Mouse (Mus musculus): ENCODE measurements around the gene March11. TPM values are rescaled to one million over a fixed set of nuclear protein-coding genes. Genes with fewer than 3 reads are reported as not detected.

March11 gene
- not detected for polyA plus RNA-seq (2017; shearing (Covaris generic))

GRCm38 (mm10) chr15:26308629-26309230 is at the start of gene March11:
TSS of gene March11 (plus strand) at chr15:26309048.

